Mouse (Mus musculus): Measurements from ENCODE around the gene Gpatch4.

DNA sequence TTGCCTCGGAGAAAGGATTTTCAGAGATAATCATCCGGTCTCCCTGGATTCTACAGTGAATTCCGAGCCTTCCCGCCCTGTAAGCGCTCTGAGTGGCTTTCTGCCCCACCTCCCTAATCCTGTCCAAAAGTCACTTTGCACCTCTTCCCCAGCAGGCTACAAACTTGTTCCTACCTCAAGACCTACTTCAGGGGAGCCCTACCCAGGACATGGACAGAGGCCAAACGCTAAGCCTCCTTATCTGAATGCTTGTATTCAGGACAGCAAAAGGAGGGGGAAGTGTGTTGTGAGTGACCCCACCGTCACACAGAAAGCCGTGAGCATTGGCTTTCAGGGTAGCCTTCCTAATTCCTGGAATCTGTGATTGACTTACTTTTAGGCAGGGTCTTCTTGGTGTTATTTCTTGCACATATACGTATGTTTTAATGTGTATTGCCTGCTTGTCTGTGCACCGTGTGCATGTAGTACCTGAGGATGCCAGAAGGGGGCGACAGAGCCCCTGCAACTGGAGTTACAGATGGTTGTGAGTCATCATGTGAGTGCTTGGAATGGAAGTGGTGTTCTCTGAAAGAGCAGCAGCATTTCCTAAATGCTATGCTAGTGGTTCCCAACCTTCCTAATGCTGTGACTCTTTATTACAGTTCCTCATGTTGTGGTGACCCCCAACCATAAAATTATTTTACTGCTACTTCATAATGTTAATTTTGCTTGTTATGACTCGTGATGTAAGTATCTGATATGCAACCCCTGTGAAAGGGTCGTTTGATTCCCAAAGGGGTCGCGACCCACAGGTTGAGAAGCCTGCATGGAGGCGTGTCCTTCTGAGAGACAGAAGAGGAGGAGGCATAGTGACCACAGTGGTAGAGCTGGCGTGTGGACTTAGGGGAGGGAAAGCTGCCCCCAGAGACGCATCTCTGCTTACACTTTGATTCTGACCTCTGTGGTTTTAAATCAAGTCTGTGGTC lies 36.8 kb upstream of the Gpatch4 start:
- TF ChIP-seq CTCF (IDR thresholded peaks at IDR 0.05; ENCODE audit: low read depth, low read length) (peak; percentile 51; the same call in 1 of the 2 replicates), POLR2A (IDR thresholded peaks at IDR 0.05; ENCODE audit: extremely low read depth, insufficient read depth, low read length) (no peak)
